Mouse (Mus musculus): ENCODE measurements at regions not wholly inside any gene's neighbourhood (a gene's known extent, or its start where the extent isn't known, plus 50 kb on each side); places are given as distances from the start of the nearest gene placed in this dataset.

DNA sequence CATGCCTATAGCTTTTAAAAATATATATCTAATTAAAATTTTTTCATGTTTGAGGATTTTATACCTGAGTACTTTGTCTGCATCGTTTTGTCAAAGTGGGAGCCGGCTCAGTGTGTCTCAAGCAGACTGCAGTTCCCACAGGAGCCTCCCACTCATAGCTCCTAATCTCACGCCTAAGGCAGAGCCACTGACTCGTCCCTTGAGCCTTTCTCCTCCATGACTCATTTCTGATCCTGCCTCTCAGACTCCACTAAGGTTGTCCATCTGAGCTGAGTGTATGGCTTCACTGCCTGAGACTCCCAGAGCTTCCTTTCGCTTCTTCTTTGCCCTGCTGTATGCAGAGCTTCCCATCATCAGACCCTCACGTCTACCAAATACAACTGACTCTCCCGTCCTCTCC, 98.8 kb downstream of the Efnb2 start:
- DNase-seq = no peak

DNA sequence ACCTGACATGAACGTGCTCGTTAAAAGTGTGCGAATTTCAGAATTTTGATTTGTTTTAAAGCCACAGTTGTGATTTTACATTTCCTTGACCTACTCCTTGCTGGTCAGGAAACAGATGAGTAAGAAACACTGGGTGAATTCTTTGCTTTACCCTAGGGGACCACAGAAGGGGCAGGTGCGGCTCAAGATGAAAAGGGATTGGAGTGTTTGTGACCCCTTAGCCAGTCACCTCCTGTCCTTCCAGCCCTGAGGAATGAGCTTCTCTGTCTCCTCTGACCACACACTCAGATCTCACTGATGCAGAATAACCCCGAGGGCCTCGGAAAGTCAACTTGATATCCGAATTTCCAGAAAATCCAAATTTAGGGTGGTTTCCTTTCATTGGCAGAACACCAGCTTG, 103.0 kb downstream of the Efnb2 start:
- no peak for DNase-seq

GRCm38 (mm10) chr8:8556152-8556551, 104.9 kb downstream of the Efnb2 start:
- DNase-seq = no peak

- DNase-seq = no peak
Observed at GRCm38 (mm10) chr8:8554691-8555090, 106.4 kb downstream of the Efnb2 start.

- no peak for DNase-seq
Observed at GRCm38 (mm10) chr8:8552779-8553178, 108.3 kb downstream of the Efnb2 start.

GRCm38 (mm10) chr8:8536626-8537025, 124.4 kb downstream of the Efnb2 start:
- no peak for DNase-seq

- DNase-seq = no peak
Observed at GRCm38 (mm10) chr8:8534787-8535186, 126.3 kb downstream of the Efnb2 start.

DNA sequence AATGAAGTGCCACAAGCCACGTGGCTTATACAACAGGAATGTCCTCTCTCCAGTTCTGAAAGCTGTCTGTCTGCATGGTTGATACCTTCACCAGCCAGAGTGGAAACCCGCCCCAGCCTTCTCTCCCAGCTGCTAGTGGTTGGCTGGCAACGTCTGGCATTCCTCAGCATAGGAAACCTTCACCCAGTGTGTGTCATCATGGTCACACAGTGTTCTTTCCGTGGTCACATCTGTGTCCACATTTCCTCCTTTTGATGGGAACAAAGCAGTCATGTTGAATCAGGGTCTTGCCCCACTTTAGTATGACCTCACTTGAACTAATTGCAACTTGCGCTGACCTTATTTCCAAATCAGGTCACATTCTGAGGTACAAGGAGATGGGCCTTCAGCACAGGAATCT, 128.1 kb downstream of the Efnb2 start:
- DNase-seq = no peak

DNA sequence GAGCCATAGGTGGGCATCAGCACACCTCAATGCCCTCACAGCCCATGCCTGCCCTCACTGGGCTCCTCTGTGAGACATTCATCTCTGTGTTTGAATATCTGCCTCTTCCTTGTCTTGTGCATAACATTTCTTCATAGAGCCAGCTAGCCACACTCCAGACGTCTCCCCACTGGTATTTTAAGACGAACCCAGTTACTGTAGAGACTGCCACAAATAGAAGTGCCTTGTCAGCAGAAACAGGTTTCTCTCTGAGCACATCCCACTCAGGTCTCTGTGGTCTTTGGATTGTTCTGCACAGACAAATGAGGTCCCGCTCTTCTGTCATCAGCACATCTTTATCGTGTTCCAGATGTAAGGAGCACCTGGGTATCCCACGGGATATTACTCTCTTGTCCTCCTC, 130.5 kb downstream of the Efnb2 start:
- DNase-seq = no peak

- no peak for DNase-seq
Observed at GRCm38 (mm10) chr8:8521532-8521931, 139.5 kb downstream of the Efnb2 start.

- DNase-seq = peak; percentile 18
Observed at GRCm38 (mm10) chr8:8519772-8520191, 141.3 kb downstream of the Efnb2 start.

- no peak for DNase-seq
Observed at GRCm38 (mm10) chr8:8517599-8517998, 143.4 kb downstream of the Efnb2 start.

GRCm38 (mm10) chr8:8516272-8516671, 144.8 kb downstream of the Efnb2 start:
- no peak for DNase-seq

DNA sequence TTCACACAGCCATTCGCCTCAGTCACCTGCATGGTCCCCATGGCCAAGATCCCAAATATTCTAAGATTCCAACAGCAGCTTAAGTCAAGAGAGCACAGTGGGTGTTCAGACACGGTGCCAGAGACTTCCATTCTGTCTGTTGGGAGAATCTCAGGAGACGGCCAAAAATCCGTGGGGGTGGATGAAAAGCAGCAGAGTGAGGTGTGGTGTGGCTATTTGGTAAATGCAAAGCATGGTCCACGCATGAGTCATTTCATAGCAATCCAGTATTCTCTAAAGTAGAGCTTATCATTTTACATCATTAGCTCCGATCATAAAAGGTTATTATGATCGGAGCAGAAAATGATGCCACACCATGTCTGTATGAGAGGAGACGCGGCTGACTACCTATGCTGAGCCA, 161.1 kb downstream of the Efnb2 start:
- DNase-seq = no peak

- no peak for DNase-seq
Observed at GRCm38 (mm10) chr8:8498753-8499152, 162.3 kb downstream of the Efnb2 start.

GRCm38 (mm10) chr8:8495472-8495871, 165.6 kb downstream of the Efnb2 start:
- no peak for DNase-seq

DNA sequence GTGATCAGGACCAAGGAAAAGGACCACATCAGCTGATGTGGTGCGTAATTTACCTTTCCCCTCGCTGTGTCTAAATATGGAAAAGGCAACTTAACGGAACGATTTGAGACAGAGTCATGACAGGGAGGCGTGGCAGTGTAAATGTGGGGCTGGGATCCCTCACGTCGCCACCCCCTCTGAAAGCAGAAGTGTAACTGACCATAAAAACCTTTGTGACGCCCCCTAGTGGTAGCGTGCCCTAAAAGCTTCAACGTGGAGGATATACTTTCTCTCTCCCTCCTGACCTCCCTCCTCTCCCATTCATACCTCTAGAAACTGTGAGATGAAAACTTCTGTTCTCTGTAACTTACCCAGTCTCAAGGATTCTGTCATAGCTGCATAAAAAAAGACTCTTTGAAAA, 166.8 kb downstream of the Efnb2 start:
- DNase-seq = no peak

- no peak for DNase-seq
Observed at GRCm38 (mm10) chr8:8491908-8492307, 169.1 kb downstream of the Efnb2 start.

GRCm38 (mm10) chr8:8489784-8490183, 171.3 kb downstream of the Efnb2 start:
- DNase-seq = no peak

GRCm38 (mm10) chr8:8488695-8489571, 172.1 kb downstream of the Efnb2 start:
- no peak for DNase-seq

DNA sequence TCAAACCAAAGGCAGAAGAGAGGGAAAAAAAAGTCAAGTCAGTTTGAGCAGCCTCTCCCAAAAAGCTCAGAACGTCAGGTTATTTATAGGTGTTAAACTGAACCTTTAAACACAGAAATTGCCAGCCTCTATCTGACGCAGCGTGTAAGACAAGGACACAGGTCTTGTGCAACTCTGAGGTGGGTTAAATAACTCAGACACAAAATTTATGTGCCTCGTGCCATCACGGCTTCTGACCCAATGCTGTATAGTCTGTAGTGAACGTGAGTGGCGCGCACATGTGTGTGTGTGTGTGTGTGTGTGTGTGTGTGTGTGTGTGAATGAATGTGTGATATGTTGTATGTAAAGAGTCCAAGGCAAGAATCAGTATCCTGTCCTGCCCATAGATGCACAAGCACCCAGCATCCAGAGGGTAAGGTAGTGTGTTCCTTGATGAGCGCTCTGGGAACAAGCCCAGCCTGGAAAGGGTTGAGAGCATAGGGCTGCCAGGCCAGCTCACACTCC, 172.8 kb downstream of the Efnb2 start:
- peak; percentile 15 for DNase-seq

DNA sequence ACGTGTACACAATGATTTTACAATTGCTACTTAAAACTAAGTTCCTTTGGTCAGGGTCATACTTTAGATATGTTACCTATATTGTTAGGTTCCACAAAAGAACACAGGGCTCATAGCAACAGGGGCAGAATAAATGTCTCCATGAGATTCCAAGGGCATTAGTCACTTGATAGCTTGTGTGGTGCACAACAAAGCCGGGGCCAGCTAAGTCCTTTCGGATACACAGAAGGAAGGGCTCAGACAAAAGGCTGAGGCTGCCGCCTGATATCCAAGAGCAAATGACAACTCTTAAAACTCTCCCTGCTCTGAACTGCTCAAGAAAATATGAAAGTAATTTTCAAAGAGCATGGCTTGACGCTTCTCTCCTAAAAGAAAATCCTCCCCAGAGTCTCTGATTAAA, 173.3 kb downstream of the Efnb2 start:
- DNase-seq = no peak

DNA sequence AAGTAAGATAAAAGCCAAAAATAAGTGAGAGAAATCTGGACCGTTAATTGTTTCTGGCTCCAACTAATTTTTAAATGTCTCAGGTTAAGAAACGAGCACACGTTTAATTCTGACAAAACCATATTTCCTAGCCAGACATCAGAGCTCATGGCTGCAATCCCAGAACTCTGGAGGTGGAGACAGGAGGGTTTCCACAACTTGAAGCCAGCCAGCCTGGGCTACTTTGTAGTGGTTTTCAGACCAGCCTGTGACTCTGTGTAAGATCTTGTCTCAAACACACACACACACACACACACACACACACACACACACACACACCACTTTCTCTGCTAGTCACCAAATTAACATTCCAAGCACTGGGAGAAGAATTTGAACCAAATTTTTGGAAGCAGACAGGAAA, 174.2 kb downstream of the Efnb2 start:
- no peak for DNase-seq

GRCm38 (mm10) chr8:8485252-8485651, 175.8 kb downstream of the Efnb2 start:
- DNase-seq = no peak

DNA sequence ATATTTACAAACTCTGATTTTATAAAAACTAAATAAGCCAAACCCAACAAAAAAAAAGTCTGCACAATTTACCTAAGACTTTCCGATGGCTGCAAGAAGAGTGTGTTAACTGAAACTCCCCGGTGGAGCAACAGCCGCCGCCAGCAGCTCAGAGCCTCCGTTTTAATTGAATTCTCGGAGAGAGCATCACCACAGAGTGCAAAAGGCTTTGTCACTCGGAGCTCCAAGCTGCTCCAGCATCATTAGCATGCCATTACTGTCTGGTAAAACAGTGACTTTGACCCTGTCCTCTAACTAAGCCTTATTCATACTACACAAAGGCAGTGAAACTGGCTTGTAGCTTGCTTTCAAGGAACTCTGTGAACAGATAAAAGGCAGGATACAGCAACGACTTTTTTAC, 176.5 kb downstream of the Efnb2 start:
- DNase-seq = no peak
